Mouse (Mus musculus) stomach, embryonic 15.5 days (tissue): ENCODE measurements around the gene Hhat. TPM values are rescaled to one million over a fixed set of nuclear protein-coding genes. Genes with fewer than 3 reads are reported as not detected.

Experiments
- ATAC-seq: fragments of 200-750 bp; cut with Nextera tagmentation; 2 replicates; pipeline ENCODE4 v1.8.0; 2017; ENCODE audit warnings: low read depth, moderate number of reproducible peaks, moderate TSS enrichment; ENCODE audit not compliant: insufficient read depth, low FRiP score
- H3K27ac ChIP-seq: fragments of 300-500 bp; sonication (generic); 2 replicates; pipeline ENCODE4 v1.5.1; 2015; ENCODE audit warnings: mild to moderate bottlenecking, inconsistent platforms
- H3K27me3 ChIP-seq: fragments of 300-500 bp; sonication (generic); replicated peaks from 2 replicates; pipeline ENCODE4 v1.6.1; 2015; ENCODE audit warnings: inconsistent platforms
- H3K36me3 ChIP-seq: fragments of 300-500 bp; sonication (generic); 2 replicates; pipeline ENCODE4 v1.6.1; 2015; ENCODE audit warnings: inconsistent platforms
- H3K4me1 ChIP-seq: fragments of 300-500 bp; sonication (generic); 2 replicates; pipeline ENCODE4 v1.6.1; 2015; ENCODE audit warnings: inconsistent platforms
- H3K4me2 ChIP-seq: fragments of 300-500 bp; sonication (generic); 2 replicates; pipeline ENCODE4 v1.6.1; 2015; ENCODE audit warnings: mild to moderate bottlenecking, inconsistent platforms
- H3K4me3 ChIP-seq: fragments of 300-500 bp; sonication (generic); replicated peaks from 2 replicates; pipeline ENCODE4 v1.5.1; 2015; ENCODE audit warnings: inconsistent platforms
- H3K9ac ChIP-seq: fragments of 300-500 bp; sonication (generic); 2 replicates; pipeline ENCODE4 v1.6.1; 2015; ENCODE audit warnings: inconsistent platforms
- H3K9me3 ChIP-seq: fragments of 300-500 bp; sonication (generic); 2 replicates; pipeline ENCODE4 v1.6.1; 2016; ENCODE audit warnings: inconsistent platforms
- WGBS: fragments of 180-500 bp; shearing (Covaris S2); methylation state at CpG from one replicate; pipeline ENCODE4 v1.1.7; 2015; 5-methylcytosine and 5-hydroxymethylcytosine counted together
- polyA plus RNA-seq: library from polyadenylated mRNA; unstranded; fragments of >200 nt; fragmentation: Nextera tagmentation; extraction: Ambion mirVana; gene quantifications from 2 replicates; pipeline ENCODE4 v1.2.1, GENCODE M21; 2015

Gene Hhat
- polyA plus RNA-seq, 1 experiment from 2014 or later, result 8.7 TPM

DNA sequence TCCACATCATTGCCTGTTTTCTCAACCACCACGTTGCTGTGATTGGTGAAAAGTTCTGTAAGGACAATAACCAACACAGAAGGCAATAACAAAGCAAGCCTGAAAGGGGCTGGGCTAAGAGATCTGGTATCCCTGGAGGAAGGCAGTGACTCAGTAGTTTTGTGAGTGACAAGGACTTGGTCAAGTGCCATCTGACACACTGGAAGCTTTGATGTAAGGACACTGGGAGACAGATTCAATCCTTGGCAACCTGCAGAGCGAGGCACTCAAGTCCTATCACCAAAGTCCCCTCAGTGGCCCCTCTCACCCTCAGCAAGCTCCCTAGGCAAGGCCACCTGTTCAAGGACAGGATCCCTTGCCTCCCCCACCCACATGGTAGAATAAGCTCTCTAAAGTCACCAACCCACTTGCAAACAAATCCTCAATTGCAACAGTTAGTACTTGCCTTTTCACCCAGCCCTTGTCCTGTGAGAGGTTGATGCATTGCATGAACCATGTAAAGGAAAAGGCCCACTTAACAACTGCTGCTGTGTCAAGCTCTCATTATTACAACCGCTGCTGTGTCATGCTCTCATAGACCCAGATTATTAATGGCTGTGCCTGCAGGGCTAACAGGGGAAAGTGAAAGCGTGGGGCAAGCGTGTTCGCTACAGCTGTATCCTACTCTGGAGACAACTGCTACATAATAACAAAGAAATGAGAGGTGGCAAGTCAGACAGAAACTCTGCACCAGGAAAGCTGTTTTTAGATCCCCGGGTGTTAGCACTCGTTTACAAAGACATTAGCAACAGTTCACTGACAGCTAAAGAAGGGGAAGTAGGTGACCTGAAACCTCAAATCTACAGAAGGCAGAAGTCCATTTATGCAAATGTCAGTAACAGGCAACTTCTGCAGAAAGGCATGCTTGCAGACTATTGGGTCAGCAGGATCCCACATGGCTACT, 18.1 kb downstream of the Hhat start:
- peak overlapping the region; percentile 58 for H3K27ac ChIP-seq
- WGBS, result 20% methylated on average over 8 of the region's 8 CpGs
- peaks cover 10% of the 10 kb centered on the region; the same call in 1 of the 2 replicates for H3K4me1 ChIP-seq
- ATAC-seq, result no peak; the same call in 1 of the 2 replicates
- peak overlapping the region; percentile 35 for H3K4me2 ChIP-seq
- no peaks in the 10 kb centered on the region for H3K36me3 ChIP-seq
- no peaks in the 10 kb centered on the region for H3K27me3 ChIP-seq
- H3K9ac ChIP-seq, result no peak overlapping the region
- H3K9me3 ChIP-seq, result no peaks in the 10 kb centered on the region
- 0 out of 2 replicates have a peak overlapping the region, but pooled peaks have one; percentile 11 for H3K4me3 ChIP-seq

DNA sequence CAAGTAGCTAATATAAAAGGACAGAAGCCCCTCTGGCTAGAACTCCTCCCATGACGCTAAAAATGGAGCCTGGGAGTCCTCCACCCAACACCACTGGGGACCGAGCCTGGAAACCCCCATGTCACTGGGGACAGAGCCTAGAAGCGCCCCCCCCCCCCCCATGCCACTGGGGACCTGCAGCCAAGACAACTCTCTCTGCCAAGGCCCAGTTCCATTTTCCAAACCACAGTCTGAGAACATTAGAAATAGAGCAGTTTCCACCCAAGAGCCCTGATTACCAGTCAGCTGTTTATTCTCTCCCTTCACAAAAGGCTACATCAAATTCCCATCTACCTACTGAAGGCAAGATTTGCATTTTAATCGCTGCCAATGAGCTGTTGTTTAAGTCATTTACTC, 21.0 kb downstream of the Hhat start:
- Histone ChIP-seq H3K9me3 (no peaks in the 10 kb centered on the region), H3K36me3 (no peaks in the 10 kb centered on the region), H3K27me3 (no peaks in the 10 kb centered on the region), H3K27ac (no peak overlapping the region), H3K4me1 (peaks cover 10% of the 10 kb centered on the region; the same call in 1 of the 2 replicates), H3K4me2 (no peak overlapping the region), H3K9ac (no peak overlapping the region), H3K4me3 (no peak overlapping the region)
- WGBS, result 72% methylated on average over 4 of the region's 4 CpGs
- no peak for ATAC-seq

GRCm38 (mm10) chr1:192749270-192750041, 21.6 kb downstream of the Hhat start:
- Histone ChIP-seq H3K27me3 (no peaks in the 10 kb centered on the region), H3K4me3 (no peak overlapping the region), H3K9ac (no peak overlapping the region), H3K27ac (no peak overlapping the region), H3K36me3 (no peaks in the 10 kb centered on the region), H3K4me1 (peaks cover 10% of the 10 kb centered on the region; the same call in 1 of the 2 replicates), H3K4me2 (no peak overlapping the region), H3K9me3 (no peaks in the 10 kb centered on the region)
- no peak for ATAC-seq
- 82% methylated on average over 6 of the region's 6 CpGs for WGBS

- Histone ChIP-seq H3K27me3 (no peaks in the 10 kb centered on the region), H3K36me3 (no peaks in the 10 kb centered on the region), H3K4me2 (no peak overlapping the region), H3K27ac (no peak overlapping the region), H3K9me3 (no peaks in the 10 kb centered on the region), H3K4me3 (no peak overlapping the region), H3K9ac (no peak overlapping the region), H3K4me1 (no peaks in the 10 kb centered on the region)
- WGBS, result 68% methylated on average over 6 of the region's 6 CpGs
- ATAC-seq, result no peak
Observed at GRCm38 (mm10) chr1:192746201-192746600, 24.8 kb downstream of the Hhat start.

DNA sequence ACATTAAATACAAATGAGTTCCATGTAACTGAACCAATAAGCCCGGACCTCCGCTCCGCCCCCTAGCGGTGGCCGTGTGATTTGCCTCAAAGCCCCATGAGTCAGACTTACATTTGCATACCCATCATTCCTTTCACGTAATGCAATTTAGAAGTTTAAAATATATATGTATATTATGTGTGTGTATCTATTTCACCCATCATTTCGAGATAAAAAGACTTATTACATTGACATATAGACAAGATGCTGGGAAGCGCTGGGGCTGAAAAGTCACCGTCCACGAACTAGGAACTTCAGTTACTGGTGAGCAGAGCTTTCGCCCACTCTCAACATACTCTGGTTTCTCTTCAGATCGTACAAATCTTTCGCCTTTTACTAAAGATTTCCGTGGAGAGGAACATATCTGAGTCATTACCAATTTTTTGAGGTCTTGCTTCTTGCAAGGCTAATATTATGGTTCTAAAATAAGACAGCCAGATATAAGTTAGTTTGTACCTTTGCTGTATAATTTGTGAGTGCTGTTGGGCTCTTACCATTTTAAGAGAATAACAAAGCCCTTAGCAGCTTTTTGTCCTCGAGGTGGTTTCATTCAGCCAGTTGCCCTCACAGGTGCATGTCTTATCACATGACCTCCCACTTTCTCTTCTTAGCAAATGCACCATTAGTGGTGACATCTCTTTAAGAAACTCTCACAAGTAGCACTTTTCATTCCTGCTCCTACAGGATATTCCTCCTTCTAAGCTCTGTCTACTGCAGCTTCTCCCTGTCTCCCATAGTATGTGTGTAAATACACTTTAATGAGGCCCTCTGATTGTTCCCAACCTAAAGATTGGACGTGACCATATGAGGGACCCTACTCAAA, 25.6 kb downstream of the Hhat start:
- ATAC-seq, result no peak; the same call in 1 of the 2 replicates
- no peaks in the 10 kb centered on the region for H3K9me3 ChIP-seq
- no peak overlapping the region for H3K4me2 ChIP-seq
- H3K27ac ChIP-seq, result no peak overlapping the region
- H3K9ac ChIP-seq, result no peak overlapping the region
- no peaks in the 10 kb centered on the region for H3K4me1 ChIP-seq
- H3K27me3 ChIP-seq, result no peaks in the 10 kb centered on the region
- H3K4me3 ChIP-seq, result no peak overlapping the region
- WGBS, result 14% methylated on average over 16 of the region's 16 CpGs
- no peaks in the 10 kb centered on the region for H3K36me3 ChIP-seq

DNA sequence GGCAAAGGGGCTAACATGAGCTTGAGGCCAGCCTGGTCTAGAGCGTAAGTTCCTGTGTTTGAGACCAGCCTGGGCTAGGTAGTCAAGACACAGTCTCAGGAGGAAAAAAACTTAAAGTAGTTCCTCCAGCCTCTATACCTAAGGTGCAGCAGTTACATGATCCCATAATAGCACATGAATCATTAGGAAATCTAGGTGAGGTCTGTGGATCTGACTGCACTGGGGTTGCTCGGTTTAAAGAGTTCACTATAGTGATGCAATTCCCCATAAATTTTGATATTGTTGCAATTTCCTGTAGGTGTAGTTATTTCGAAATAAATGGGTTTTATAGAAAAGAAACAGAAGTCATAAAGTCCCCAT, 26.2 kb downstream of the Hhat start:
- H3K36me3 ChIP-seq, result no peaks in the 10 kb centered on the region
- no peaks in the 10 kb centered on the region for H3K4me1 ChIP-seq
- 64% methylated on average over 3 of the region's 3 CpGs for WGBS
- no peak overlapping the region for H3K27ac ChIP-seq
- H3K9ac ChIP-seq, result no peak overlapping the region
- H3K4me3 ChIP-seq, result no peak overlapping the region
- H3K4me2 ChIP-seq, result no peak overlapping the region
- no peaks in the 10 kb centered on the region for H3K27me3 ChIP-seq
- H3K9me3 ChIP-seq, result no peaks in the 10 kb centered on the region
- ATAC-seq, result no peak

DNA sequence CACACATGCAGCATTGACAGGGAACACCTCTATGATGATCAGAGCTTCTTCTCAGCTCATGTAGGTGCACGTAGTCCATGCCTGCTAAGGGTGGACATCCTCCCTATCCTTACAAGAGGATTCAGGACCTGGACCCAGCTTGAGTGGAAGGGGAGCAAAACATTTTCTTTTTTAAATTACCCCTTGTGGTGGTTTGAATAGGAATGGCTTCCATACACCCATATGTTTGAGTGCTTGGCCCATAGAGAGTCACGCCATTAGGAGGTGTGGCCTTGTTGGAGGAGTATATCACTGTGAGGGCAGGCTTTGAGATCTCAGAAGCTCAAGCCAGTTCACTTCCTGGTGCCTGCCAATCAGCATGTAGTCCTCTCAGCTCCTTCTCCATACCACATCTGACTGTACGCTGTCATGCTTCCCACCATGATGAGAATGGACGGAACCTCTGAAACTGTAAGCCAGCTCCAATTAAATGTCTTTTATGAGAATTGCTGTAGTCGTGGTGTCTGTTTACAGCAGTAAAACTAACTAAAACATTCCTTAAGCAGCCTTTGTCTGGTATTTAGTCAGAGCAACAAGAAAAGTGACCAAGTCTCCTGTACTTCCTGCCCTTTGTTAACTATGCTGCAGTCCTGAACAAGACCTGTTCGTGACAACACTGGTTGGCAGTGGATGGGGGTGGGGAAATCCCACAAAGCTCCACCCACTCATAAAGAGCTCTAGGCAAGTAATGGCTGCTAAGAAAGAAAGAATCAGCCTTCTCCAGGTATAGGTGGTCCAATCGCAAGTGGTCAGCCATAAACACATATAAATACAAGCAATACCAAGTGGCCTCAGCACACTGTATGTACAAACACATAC, 28.4 kb downstream of the Hhat start:
- 78% methylated on average over 7 of the region's 7 CpGs for WGBS
- H3K4me3 ChIP-seq, result no peak overlapping the region
- no peak for ATAC-seq

GRCm38 (mm10) chr1:192741896-192742295, 29.1 kb downstream of the Hhat start:
- H3K4me2 ChIP-seq, result no peak overlapping the region
- H3K4me3 ChIP-seq, result no peak overlapping the region
- no peak overlapping the region for H3K27ac ChIP-seq
- H3K9ac ChIP-seq, result no peak overlapping the region
- ATAC-seq, result no peak
- no peaks in the 10 kb centered on the region for H3K4me1 ChIP-seq
- no peaks in the 10 kb centered on the region for H3K27me3 ChIP-seq
- H3K9me3 ChIP-seq, result no peaks in the 10 kb centered on the region
- 92% methylated on average over 2 of the region's 2 CpGs for WGBS
- H3K36me3 ChIP-seq, result no peaks in the 10 kb centered on the region

More for the DNA sequence above, 28.4 kb downstream of the Hhat start:
- Histone ChIP-seq H3K4me1 (no peaks in the 10 kb centered on the region), H3K27me3 (no peaks in the 10 kb centered on the region), H3K36me3 (no peaks in the 10 kb centered on the region), H3K9me3 (no peaks in the 10 kb centered on the region), H3K4me2 (no peak overlapping the region), H3K9ac (no peak overlapping the region), H3K27ac (no peak overlapping the region)

DNA sequence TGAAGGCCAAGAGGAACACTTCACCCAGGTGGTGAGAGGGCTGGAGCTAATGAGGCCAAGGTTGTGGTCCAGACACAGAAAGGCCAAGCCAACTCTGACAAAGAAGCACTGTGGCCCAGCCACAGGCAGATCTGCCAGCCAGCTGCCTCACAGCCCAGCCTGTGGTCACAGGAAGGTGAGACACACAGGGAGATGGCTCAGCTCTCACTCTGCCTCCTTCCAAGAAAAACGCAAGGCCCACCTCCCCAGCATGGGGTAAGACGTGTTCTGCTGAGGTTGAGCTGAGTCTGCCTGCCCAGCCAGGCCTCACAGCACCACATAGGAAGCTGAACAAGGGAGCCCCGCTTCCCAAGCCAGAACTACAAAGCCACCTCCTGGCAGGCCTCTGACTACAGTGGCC, 34.5 kb downstream of the Hhat start:
- H3K36me3 ChIP-seq, result no peaks in the 10 kb centered on the region
- WGBS, result 69% methylated on average over 3 of the region's 3 CpGs
- no peak overlapping the region for H3K9ac ChIP-seq
- no peaks in the 10 kb centered on the region for H3K9me3 ChIP-seq
- H3K27me3 ChIP-seq, result no peaks in the 10 kb centered on the region
- H3K4me2 ChIP-seq, result no peak overlapping the region
- ATAC-seq, result no peak
- no peak overlapping the region for H3K27ac ChIP-seq
- H3K4me3 ChIP-seq, result no peak overlapping the region
- H3K4me1 ChIP-seq, result peaks cover 11% of the 10 kb centered on the region; the same call in 1 of the 2 replicates

- H3K27me3 ChIP-seq, result no peaks in the 10 kb centered on the region
- peaks cover 11% of the 10 kb centered on the region; the same call in 1 of the 2 replicates for H3K4me1 ChIP-seq
- 42% methylated on average over 9 of the region's 9 CpGs for WGBS
- H3K27ac ChIP-seq, result no peak overlapping the region
- no peak overlapping the region for H3K9ac ChIP-seq
- H3K4me3 ChIP-seq, result no peak overlapping the region
- ATAC-seq, result 0 out of 2 replicates have a peak, but pooled peaks have one; percentile 10
- no peak overlapping the region for H3K4me2 ChIP-seq
- H3K9me3 ChIP-seq, result no peaks in the 10 kb centered on the region
- no peaks in the 10 kb centered on the region for H3K36me3 ChIP-seq
Observed at GRCm38 (mm10) chr1:192736002-192736426, 35.0 kb downstream of the Hhat start.

DNA sequence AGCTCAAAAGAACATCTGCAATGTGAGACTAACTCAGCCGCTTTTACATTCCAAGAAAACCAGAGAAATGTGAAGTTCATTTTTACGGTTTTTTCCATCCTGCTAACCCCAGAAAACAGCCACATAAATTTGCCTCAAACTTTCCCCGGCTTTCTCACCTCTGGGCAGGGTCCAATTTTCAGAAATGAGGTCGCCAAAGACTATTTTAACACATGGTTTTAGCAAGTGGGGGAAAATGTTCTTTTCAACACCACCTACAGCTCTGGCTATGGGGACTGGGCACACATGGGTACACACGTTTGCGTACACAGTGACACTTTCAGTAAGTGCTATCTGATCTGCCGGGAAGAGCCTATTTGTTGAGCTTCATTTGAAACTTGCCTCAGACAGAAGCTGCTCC, 40.5 kb downstream of the Hhat start:
- Histone ChIP-seq H3K27ac (no peak overlapping the region), H3K4me1 (no peaks in the 10 kb centered on the region), H3K4me3 (no peak overlapping the region), H3K36me3 (no peaks in the 10 kb centered on the region), H3K9me3 (no peaks in the 10 kb centered on the region), H3K4me2 (no peak overlapping the region), H3K27me3 (no peaks in the 10 kb centered on the region), H3K9ac (no peak overlapping the region)
- 65% methylated on average over 7 of the region's 7 CpGs for WGBS
- ATAC-seq, result no peak
